Mouse (Mus musculus): ENCODE measurements around the gene 2310061I04Rik.

GRCm38 (mm10) chr17:35905587-35905986 is 8.4 kb upstream of the 2310061I04Rik start:
- TF ChIP-seq CTCF (IDR thresholded peaks at IDR 0.05; ENCODE audit: low read depth, low read length) (no peak), POLR2A (IDR thresholded peaks at IDR 0.05; ENCODE audit: borderline replicate concordance, low read depth, low read length) (no peak)

Data from bone marrow macrophage, adult 2 months (primary cell).